Mouse (Mus musculus) c-Kit-positive CD71-positive TER-119-negative erythroid progenitor cells, embryonic 14.5 days (primary cell): ENCODE data around the gene Vmn1r103.
"Not testable (repeated sequence)": the region's sequence is repeated elsewhere in the genome, so short reads cannot be mapped to it uniquely, and the experiment has no call there.

Source experiments
- DNase-seq: peaks from one replicate; pipeline ENCODE4 v3.0.0-alpha.2; 2013; ENCODE audit warnings: low read depth

Vmn1r103 gene

GRCm38 (mm10) chr7:20510434-20510833, at the start of gene Vmn1r103:
TSS of gene Vmn1r103 (minus strand) at chr7:20510534.
- not testable (repeated sequence) for DNase-seq

GRCm38 (mm10) chr7:20545657-20546056, 35.3 kb upstream of the Vmn1r103 start, which contains the start of gene Gm5726:
TSS of gene Gm5726 (minus strand) at chr7:20545757.
- DNase-seq, result not testable (repeated sequence)

- not testable (repeated sequence) for DNase-seq
Measured at GRCm38 (mm10) chr7:20533537-20533936, 23.2 kb upstream of the Vmn1r103 start, which contains the start of gene Vmn1r104. TSS of gene Vmn1r104 (plus strand) at chr7:20533837.

- DNase-seq, result not testable (repeated sequence)
Measured at GRCm38 (mm10) chr7:20474825-20475224, 35.5 kb downstream of the Vmn1r103 start, which contains the start of gene Gm10670. TSS of gene Gm10670 (minus strand) at chr7:20474925.
